Mouse (Mus musculus): ENCODE results near the gene Map3k5. TPM values are rescaled to one million over a fixed set of nuclear protein-coding genes. Genes with fewer than 3 reads are reported as not detected.
"Not testable (repeated sequence)": the region's sequence is repeated elsewhere in the genome, so short reads cannot be mapped to it uniquely, and the experiment has no call there.

Gene Map3k5
- total RNA-seq, 2 experiments from 2014 or later: 2.8 to 5.9 TPM

GRCm38 (mm10) chr10:19956745-19957144, 22.5 kb downstream of the Map3k5 start:
- no peak for ATAC-seq (replicated peaks; ENCODE audit: low FRiP score, low TSS enrichment, poor library complexity, severe bottlenecking)

GRCm38 (mm10) chr10:19960831-19961380, 26.6 kb downstream of the Map3k5 start:
- ATAC-seq (replicated peaks; ENCODE audit: low FRiP score, low TSS enrichment, poor library complexity, severe bottlenecking): no peak

- no peak for ATAC-seq (replicated peaks; ENCODE audit: low FRiP score, low TSS enrichment, poor library complexity, severe bottlenecking)
Observed at GRCm38 (mm10) chr10:19962746-19963145, 28.5 kb downstream of the Map3k5 start.

GRCm38 (mm10) chr10:19963206-19963605, 28.9 kb downstream of the Map3k5 start:
- no peak for ATAC-seq (replicated peaks; ENCODE audit: low FRiP score, low TSS enrichment, poor library complexity, severe bottlenecking)

- ATAC-seq (replicated peaks; ENCODE audit: low FRiP score, low TSS enrichment, poor library complexity, severe bottlenecking): no peak
Observed at GRCm38 (mm10) chr10:19964105-19964504, 29.8 kb downstream of the Map3k5 start.

- no peak for ATAC-seq (replicated peaks; ENCODE audit: low FRiP score, low TSS enrichment, poor library complexity, severe bottlenecking)
Observed at GRCm38 (mm10) chr10:19966597-19966996, 32.3 kb downstream of the Map3k5 start.

GRCm38 (mm10) chr10:19968445-19968844, 34.2 kb downstream of the Map3k5 start:
- no peak for ATAC-seq (replicated peaks; ENCODE audit: low FRiP score, low TSS enrichment, poor library complexity, severe bottlenecking)

GRCm38 (mm10) chr10:19969831-19970460, 35.7 kb downstream of the Map3k5 start:
- ATAC-seq (replicated peaks; ENCODE audit: low FRiP score, low TSS enrichment, poor library complexity, severe bottlenecking): no peak

GRCm38 (mm10) chr10:19971491-19971890, 37.2 kb downstream of the Map3k5 start:
- ATAC-seq (replicated peaks; ENCODE audit: low FRiP score, low TSS enrichment, poor library complexity, severe bottlenecking): not testable (repeated sequence)

- no peak for ATAC-seq (replicated peaks; ENCODE audit: low FRiP score, low TSS enrichment, poor library complexity, severe bottlenecking)
Observed at GRCm38 (mm10) chr10:19973321-19974108, 39.2 kb downstream of the Map3k5 start.

- ATAC-seq (replicated peaks; ENCODE audit: low FRiP score, low TSS enrichment, poor library complexity, severe bottlenecking): no peak
Observed at GRCm38 (mm10) chr10:19977557-19977956, 43.3 kb downstream of the Map3k5 start.

- 0 out of 2 replicates have a peak, but pooled peaks have one; percentile 50 for ATAC-seq (replicated peaks; ENCODE audit: low FRiP score, low TSS enrichment, poor library complexity, severe bottlenecking)
Observed at GRCm38 (mm10) chr10:19978662-19979199, 44.5 kb downstream of the Map3k5 start.

- no peak for ATAC-seq (replicated peaks; ENCODE audit: low FRiP score, low TSS enrichment, poor library complexity, severe bottlenecking)
Observed at GRCm38 (mm10) chr10:19987736-19988135, 53.5 kb downstream of the Map3k5 start.

- ATAC-seq (replicated peaks; ENCODE audit: low FRiP score, low TSS enrichment, poor library complexity, severe bottlenecking): no peak
Observed at GRCm38 (mm10) chr10:19989986-19990385, 55.7 kb downstream of the Map3k5 start.

- ATAC-seq (replicated peaks; ENCODE audit: low FRiP score, low TSS enrichment, poor library complexity, severe bottlenecking): peak; percentile 52; the same call in 1 of the 2 replicates
Observed at GRCm38 (mm10) chr10:19990638-19991037, 56.4 kb downstream of the Map3k5 start.

GRCm38 (mm10) chr10:19991237-19991865, 57.1 kb downstream of the Map3k5 start:
- no peak for ATAC-seq (replicated peaks; ENCODE audit: low FRiP score, low TSS enrichment, poor library complexity, severe bottlenecking)

GRCm38 (mm10) chr10:19991866-19992252, 57.6 kb downstream of the Map3k5 start:
- ATAC-seq (replicated peaks; ENCODE audit: low FRiP score, low TSS enrichment, poor library complexity, severe bottlenecking): no peak

GRCm38 (mm10) chr10:19994469-19995450, 60.5 kb downstream of the Map3k5 start:
- ATAC-seq (replicated peaks; ENCODE audit: low FRiP score, low TSS enrichment, poor library complexity, severe bottlenecking): peak; percentile 34; the same call in 1 of the 2 replicates

- ATAC-seq (replicated peaks; ENCODE audit: low FRiP score, low TSS enrichment, poor library complexity, severe bottlenecking): no peak
Observed at GRCm38 (mm10) chr10:19996151-19996550, 61.9 kb downstream of the Map3k5 start.

Measured in megakaryocyte-erythroid progenitor cell, adult 5-6 weeks (primary cell).